Mouse (Mus musculus) intestine, embryonic 14.5 days (tissue): ENCODE measurements around the gene Ndufb10. TPM values are rescaled to one million over a fixed set of nuclear protein-coding genes. Genes with fewer than 3 reads are reported as not detected.

Source experiments
- ATAC-seq: fragments of 200-750 bp; cut with Nextera tagmentation; replicated peaks from 2 replicates; pipeline ENCODE4 v1.8.0; 2017; ENCODE audit warnings: low read depth, moderate number of reproducible peaks, moderate TSS enrichment, moderate library complexity; ENCODE audit not compliant: low FRiP score, low TSS enrichment
- DNase-seq: peaks from one replicate; pipeline ENCODE4 v3.0.0-alpha.2; 2018; ENCODE audit warnings: low spot score
- H3K27ac ChIP-seq: fragments of 300-500 bp; sonication (generic); 2 replicates; pipeline ENCODE4 v1.5.1; 2014; ENCODE audit warnings: low read depth, mild to moderate bottlenecking, control low read depth
- H3K27me3 ChIP-seq: fragments of 300-500 bp; sonication (generic); replicated peaks from 2 replicates; pipeline ENCODE4 v1.6.1; 2014; ENCODE audit warnings: low read length, control low read depth; ENCODE audit not compliant: control insufficient read depth, insufficient read depth
- H3K36me3 ChIP-seq: fragments of 300-500 bp; sonication (generic); 2 replicates; pipeline ENCODE4 v1.6.1; 2014; ENCODE audit warnings: low read length, control low read depth; ENCODE audit not compliant: control insufficient read depth, insufficient read depth
- H3K4me1 ChIP-seq: fragments of 300-500 bp; sonication (generic); replicated peaks from 2 replicates; pipeline ENCODE4 v1.6.1; 2014; ENCODE audit warnings: low read length, control low read depth, mixed read lengths; ENCODE audit not compliant: control insufficient read depth, insufficient read depth
- H3K4me2 ChIP-seq: fragments of 300-500 bp; sonication (generic); 2 replicates; pipeline ENCODE4 v1.6.1; 2014; ENCODE audit warnings: low read length
- H3K4me3 ChIP-seq: fragments of 300-500 bp; sonication (generic); 2 replicates; pipeline ENCODE4 v1.5.1; 2014; ENCODE audit warnings: low read depth, low read length, control low read depth, mixed read lengths
- H3K9ac ChIP-seq: fragments of 300-500 bp; sonication (generic); 2 replicates; pipeline ENCODE4 v1.6.1; 2014; ENCODE audit warnings: mild to moderate bottlenecking, low read length
- H3K9me3 ChIP-seq: fragments of 300-500 bp; sonication (generic); 2 replicates; pipeline ENCODE4 v1.6.1; 2016; ENCODE audit warnings: low read length, control low read depth; ENCODE audit not compliant: control insufficient read depth
- WGBS: fragments of 180-500 bp; shearing (Covaris S2); extraction: QIAGEN DNeasy Blood & Tissue Kit; methylation state at CpG from one replicate; pipeline ENCODE4 v1.1.7; 2014; 5-methylcytosine and 5-hydroxymethylcytosine counted together
- polyA plus RNA-seq: library from polyadenylated mRNA; unstranded; fragments of >200 nt; fragmentation: Nextera tagmentation; extraction: Ambion mirVana; gene quantifications from 2 replicates; pipeline ENCODE4 v1.2.1, GENCODE M21; 2014

Gene Ndufb10
- polyA plus RNA-seq, 1 experiment from 2014 or later = 296 TPM

DNA sequence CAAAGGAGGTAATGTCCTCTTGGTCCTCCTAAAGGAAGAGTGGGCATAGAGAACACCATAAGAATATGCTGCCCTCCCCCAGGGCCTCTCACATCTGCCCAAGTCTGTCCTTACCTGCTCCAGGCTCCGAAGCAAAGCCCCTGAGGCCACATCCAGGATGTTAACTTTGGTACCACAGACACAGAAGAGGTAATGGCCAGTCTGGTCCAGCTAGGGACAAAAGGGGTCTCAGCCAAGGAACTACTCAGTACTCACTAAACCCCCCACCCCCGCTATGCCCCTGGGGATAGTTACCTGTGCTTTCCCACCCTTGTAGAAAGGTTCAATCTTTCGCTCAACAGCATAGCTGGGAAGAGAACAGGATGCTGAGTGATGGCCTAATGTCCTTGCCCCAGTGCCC lies 18.5 kb downstream of the Ndufb10 start:
- Histone ChIP-seq H3K36me3 (peaks cover 42% of the 10 kb centered on the region), H3K27ac (no peak overlapping the region), H3K9me3 (no peaks in the 10 kb centered on the region), H3K4me2 (no peak overlapping the region), H3K27me3 (no peaks in the 10 kb centered on the region), H3K9ac (no peak overlapping the region), H3K4me1 (peaks cover 6% of the 10 kb centered on the region), H3K4me3 (no peak overlapping the region; the same call in 1 of the 2 replicates)
- ATAC-seq (no peak), DNase-seq (no peak)
- WGBS = 92% methylated on average over 3 of the region's 3 CpGs

DNA sequence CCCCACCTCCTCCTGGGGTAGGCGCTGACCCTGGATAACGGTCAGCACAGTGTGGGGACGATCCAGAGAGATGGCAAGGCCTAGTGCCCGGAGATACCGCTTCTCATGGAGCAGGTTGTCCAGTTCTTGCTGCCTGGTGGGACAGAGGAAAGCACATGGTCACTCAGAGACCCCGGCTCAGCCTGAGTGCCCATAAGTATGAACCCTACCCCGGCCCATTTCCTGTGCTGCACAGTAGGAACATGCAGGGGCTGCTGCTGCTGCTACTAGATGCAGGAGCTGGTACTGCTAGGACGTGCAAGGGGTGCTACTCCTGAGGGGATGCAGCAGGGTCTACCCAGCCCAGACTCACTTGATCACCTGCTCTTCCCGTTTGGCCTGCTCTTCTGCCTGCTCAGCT lies 23.0 kb downstream of the Ndufb10 start:
- whole genome bisulfite sequencing = 91% methylated on average over 9 of the region's 9 CpGs
- Histone ChIP-seq H3K9ac (no peak overlapping the region), H3K27me3 (no peaks in the 10 kb centered on the region), H3K9me3 (no peaks in the 10 kb centered on the region), H3K36me3 (peaks cover 56% of the 10 kb centered on the region), H3K27ac (no peak overlapping the region), H3K4me2 (no peak overlapping the region), H3K4me3 (no peak overlapping the region), H3K4me1 (peaks cover 9% of the 10 kb centered on the region)
- no peak for DNase-seq
- ATAC-seq = no peak

DNA sequence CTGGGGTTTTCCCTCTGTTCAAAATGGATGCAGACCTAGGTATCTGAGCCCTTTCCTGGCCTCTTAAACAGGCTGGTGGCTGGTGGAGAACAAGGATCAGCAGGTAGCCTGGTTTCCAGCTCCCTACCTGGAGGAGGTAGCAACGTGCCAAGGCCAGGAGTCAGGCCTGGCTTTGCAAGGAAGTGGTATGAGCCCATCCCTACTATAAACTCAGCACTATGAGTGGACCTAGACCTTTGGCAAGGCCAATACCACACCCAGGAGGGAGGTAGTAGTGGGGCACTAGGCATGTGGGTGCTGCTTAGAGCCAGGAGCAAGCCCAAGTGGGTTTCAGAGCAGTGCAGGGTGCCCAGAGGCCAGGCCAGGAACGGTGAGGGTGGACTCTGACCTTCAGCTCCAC lies 24.8 kb downstream of the Ndufb10 start:
- Histone ChIP-seq H3K9me3 (no peaks in the 10 kb centered on the region), H3K36me3 (peaks cover 47% of the 10 kb centered on the region), H3K4me2 (no peak overlapping the region), H3K27me3 (no peaks in the 10 kb centered on the region), H3K27ac (no peak overlapping the region), H3K9ac (no peak overlapping the region), H3K4me3 (no peak overlapping the region), H3K4me1 (peaks cover 14% of the 10 kb centered on the region)
- WGBS = 78% methylated on average over 2 of the region's 2 CpGs
- DNase-seq (no peak), ATAC-seq (no peak)

DNA sequence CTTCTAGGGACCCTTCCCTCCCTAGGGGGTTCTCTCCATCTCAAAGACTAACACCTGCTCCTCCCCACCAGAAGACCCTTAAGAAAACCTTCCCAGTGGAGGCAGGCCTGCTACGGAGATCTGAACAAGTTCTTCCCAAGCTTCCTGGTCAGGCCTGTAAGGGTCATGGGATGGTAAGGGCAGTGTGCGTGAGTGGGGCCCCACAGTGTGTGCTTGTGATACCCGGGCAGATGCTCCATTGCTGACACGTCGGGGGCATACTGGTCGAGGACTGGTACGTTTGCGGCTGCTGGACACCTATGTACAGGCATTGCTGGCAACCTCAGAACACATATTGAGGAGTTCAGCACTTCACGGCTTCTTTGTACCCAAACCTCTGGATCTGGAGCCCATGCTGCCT lies 25.6 kb downstream of the Ndufb10 start:
- no peak overlapping the region for H3K4me2 ChIP-seq
- H3K27me3 ChIP-seq = no peaks in the 10 kb centered on the region
- 68% methylated on average over 9 of the region's 9 CpGs for WGBS
- H3K9ac ChIP-seq = no peak overlapping the region
- ATAC-seq (no peak), DNase-seq (no peak)
- peaks cover 42% of the 10 kb centered on the region for H3K36me3 ChIP-seq
- H3K4me3 ChIP-seq = no peak overlapping the region
- H3K9me3 ChIP-seq = no peaks in the 10 kb centered on the region
- peaks cover 14% of the 10 kb centered on the region for H3K4me1 ChIP-seq
- no peak overlapping the region for H3K27ac ChIP-seq

DNA sequence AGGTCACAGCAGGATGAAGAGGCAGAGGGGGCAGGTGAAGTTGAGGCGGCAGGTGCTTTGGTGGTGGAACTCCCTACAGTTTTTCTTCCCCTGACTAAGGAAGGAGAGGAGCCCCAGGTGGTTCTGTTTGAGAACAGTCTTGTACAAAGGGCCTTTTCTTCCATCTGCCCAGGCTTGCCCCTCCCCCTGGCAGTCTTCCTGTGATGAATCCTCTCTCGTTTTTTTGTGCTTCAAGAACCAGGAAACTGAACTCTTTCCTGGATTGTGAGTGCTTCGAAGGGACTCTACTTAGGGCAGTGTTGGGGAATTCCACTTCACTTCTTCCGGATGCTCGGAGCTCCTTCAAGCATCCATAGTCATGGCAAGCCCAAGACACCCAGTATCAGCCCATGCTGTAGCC lies 26.3 kb downstream of the Ndufb10 start:
- H3K9ac ChIP-seq = no peak overlapping the region
- no peaks in the 10 kb centered on the region for H3K27me3 ChIP-seq
- DNase-seq (no peak), ATAC-seq (no peak)
- peaks cover 14% of the 10 kb centered on the region for H3K4me1 ChIP-seq
- H3K27ac ChIP-seq = no peak overlapping the region
- 20% methylated on average over 5 of the region's 5 CpGs for WGBS
- H3K9me3 ChIP-seq = no peaks in the 10 kb centered on the region
- peak overlapping the region; percentile 14; the same call in 1 of the 2 replicates for H3K4me2 ChIP-seq
- H3K4me3 ChIP-seq = no peak overlapping the region
- H3K36me3 ChIP-seq = peaks cover 41% of the 10 kb centered on the region

DNA sequence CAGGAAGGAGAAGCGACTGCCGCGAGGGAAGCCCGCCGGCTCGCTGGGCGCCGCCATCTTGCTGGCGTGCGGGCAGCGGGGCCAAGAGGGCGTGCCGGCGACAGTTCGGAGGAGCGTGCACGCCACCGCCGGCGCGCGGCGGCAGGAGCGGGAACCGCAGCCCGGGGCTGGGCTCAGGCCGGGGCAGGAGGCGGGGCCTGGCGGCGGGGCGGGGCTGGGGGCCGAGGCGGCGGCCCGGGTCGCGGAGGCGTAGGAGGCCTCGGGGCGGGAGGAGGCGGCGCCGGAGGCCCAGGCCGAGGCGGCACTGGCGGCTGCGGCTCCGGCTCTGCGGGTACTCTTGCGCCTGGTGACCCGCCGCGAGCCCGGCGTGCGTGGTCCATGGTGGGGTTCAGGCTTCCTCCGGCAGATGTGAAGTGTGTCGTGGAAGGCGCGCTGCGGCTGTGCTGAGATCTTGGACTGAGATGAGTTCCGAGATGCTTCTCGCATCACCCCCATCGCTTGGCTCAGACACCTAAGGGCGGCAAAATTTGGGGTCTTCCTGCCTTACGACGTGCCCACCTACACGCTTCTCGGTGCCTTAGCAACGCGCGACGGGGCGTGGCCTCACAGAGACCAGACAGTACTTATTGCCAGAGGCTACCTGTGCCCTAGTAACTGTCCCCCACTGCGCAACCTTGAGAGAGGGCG lies 28.1 kb downstream of the Ndufb10 start, which contains the start of the genes Gfer and Noxo1:
TSS of gene Gfer (minus strand) at position 146 of the 687 bp plus-strand sequence.
TSS of gene Noxo1 (plus strand) at position 224 of the 687 bp plus-strand sequence.
- H3K4me3 ChIP-seq = peak within 1 kb of the TSS; percentile 83
- H3K27ac ChIP-seq = peak within 1 kb of the TSS; percentile 83
- no peaks in the 10 kb centered on the region for H3K9me3 ChIP-seq
- H3K4me1 ChIP-seq = peaks cover 14% of the 10 kb centered on the region
- ATAC-seq = peak; percentile 91
- peak within 1 kb of the TSS; percentile 76 for H3K9ac ChIP-seq
- H3K27me3 ChIP-seq = peaks cover 8% of the 10 kb centered on the region; the same call in 1 of the 2 replicates
- DNase-seq = peak; percentile 90
- peaks cover 33% of the 10 kb centered on the region for H3K36me3 ChIP-seq
- peak within 1 kb of the TSS; percentile 60 for H3K4me2 ChIP-seq
- WGBS = under 1% methylated on average over 53 of the region's 76 CpGs

DNA sequence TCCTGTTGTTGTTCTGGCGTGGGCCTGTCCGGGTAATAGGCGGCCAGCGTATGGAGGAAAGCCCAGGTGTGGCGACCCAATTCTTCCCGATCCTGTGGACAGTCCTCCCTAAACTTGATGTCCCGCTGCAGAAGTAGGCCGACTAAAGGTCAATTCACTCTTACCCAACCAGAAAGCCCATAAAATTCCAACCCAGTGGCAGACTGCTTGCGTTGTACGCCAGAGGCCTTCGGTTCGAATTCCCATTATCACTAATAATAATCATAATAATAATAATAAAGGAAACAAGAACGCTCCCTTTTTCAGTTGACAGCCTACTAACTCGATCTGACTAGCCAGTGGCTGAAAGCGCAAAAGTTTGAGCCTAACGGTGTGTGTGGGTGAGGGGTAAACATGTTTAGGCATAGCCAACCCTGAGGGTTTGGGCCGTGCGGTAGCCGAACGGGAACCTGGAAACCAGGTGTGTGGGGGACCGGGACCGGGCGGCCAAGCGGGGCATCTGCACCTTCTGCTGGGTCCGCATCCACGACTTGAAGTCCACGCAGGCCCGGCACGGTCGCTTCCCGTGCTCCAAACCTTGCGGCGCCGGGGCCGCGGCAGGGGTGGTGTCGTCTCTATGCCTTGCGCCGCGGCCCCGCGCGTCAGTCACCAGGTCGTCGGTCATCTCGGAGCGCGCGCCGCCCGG lies 28.8 kb downstream of the Ndufb10 start:
- Histone ChIP-seq H3K4me3 (peak overlapping the region; percentile 83), H3K27me3 (peaks cover 15% of the 10 kb centered on the region), H3K9ac (peak overlapping the region; percentile 76), H3K4me2 (peak overlapping the region; percentile 60), H3K9me3 (no peaks in the 10 kb centered on the region), H3K36me3 (peaks cover 26% of the 10 kb centered on the region), H3K4me1 (peaks cover 14% of the 10 kb centered on the region), H3K27ac (peak overlapping the region; percentile 83)
- WGBS = 7% methylated on average over 51 of the region's 51 CpGs
- DNase-seq = peak; percentile 79
- ATAC-seq = peak; percentile 20; the same call in 1 of the 2 replicates

DNA sequence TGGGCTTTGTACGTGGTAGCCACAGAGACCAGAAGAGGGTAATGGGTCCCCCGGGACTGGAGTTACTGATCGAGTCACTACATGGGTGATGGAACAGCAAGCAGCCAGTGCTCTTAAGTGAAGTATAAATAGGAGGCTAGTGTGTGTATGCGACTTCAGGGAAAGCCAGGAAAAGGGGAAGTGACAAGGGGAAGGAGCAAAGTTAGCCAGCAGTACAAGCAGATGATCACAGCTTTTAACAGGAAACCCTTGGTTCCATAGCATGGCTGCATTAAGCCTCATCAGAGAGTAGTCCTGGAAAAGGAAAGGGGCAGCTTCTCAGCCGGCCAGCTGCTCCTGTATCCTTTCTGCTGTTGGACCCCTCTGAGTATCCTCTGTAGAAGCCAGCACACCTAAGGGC lies 31.9 kb downstream of the Ndufb10 start:
- Histone ChIP-seq H3K9me3 (no peaks in the 10 kb centered on the region), H3K4me2 (no peak overlapping the region), H3K4me1 (peaks cover 19% of the 10 kb centered on the region), H3K9ac (no peak overlapping the region), H3K4me3 (no peak overlapping the region), H3K27me3 (peaks cover 46% of the 10 kb centered on the region), H3K27ac (no peak overlapping the region), H3K36me3 (peaks cover 16% of the 10 kb centered on the region)
- DNase-seq = no peak
- 89% methylated on average over 5 of the region's 5 CpGs for WGBS
- ATAC-seq = no peak
